Mouse (Mus musculus) liver, embryonic 11.5 days (tissue): Measurements from ENCODE around the gene Samd15. TPM values are rescaled to one million over a fixed set of nuclear protein-coding genes. Genes with fewer than 3 reads are reported as not detected.

ENCODE experiments used
- ATAC-seq: fragments of 200-750 bp; cut with Nextera tagmentation; replicated peaks from 2 replicates; pipeline ENCODE4 v1.8.0; 2017; ENCODE audit warnings: moderate number of reproducible peaks, mild to moderate bottlenecking, moderate TSS enrichment, moderate library complexity; ENCODE audit not compliant: low FRiP score
- DNase-seq: peaks from one replicate; pipeline ENCODE4 v3.0.0-alpha.2; 2017; ENCODE audit warnings: low spot score
- H3K27ac ChIP-seq: fragments of 300-500 bp; sonication (generic); 2 replicates; pipeline ENCODE4 v1.5.1; 2014; ENCODE audit warnings: mild to moderate bottlenecking, low read depth, low read length, control low read depth
- H3K27me3 ChIP-seq: fragments of 300-500 bp; sonication (generic); replicated peaks from 2 replicates; pipeline ENCODE4 v1.6.1; 2014; ENCODE audit warnings: low read length, mixed read lengths; ENCODE audit not compliant: control insufficient read depth, insufficient read depth
- H3K36me3 ChIP-seq: fragments of 300-500 bp; sonication (generic); 2 replicates; pipeline ENCODE4 v1.6.1; 2014; ENCODE audit warnings: mild to moderate bottlenecking, low read length, moderate library complexity, mixed read lengths; ENCODE audit not compliant: control insufficient read depth, insufficient read depth
- H3K4me1 ChIP-seq: fragments of 300-500 bp; sonication (generic); replicated peaks from 2 replicates; pipeline ENCODE4 v1.6.1; 2014; ENCODE audit warnings: low read length, mixed read lengths; ENCODE audit not compliant: control insufficient read depth, insufficient read depth
- H3K4me2 ChIP-seq: fragments of 300-500 bp; sonication (generic); 2 replicates; pipeline ENCODE4 v1.6.1; 2014; ENCODE audit warnings: mild to moderate bottlenecking, control low read depth, moderate library complexity
- H3K4me3 ChIP-seq: fragments of 300-500 bp; sonication (generic); 2 replicates; pipeline ENCODE4 v1.5.1; 2014; ENCODE audit warnings: low read depth, low read length, control low read depth
- H3K9ac ChIP-seq: fragments of 300-500 bp; sonication (generic); 2 replicates; pipeline ENCODE4 v1.6.1; 2014; ENCODE audit warnings: low read depth, low read length, control low read depth
- H3K9me3 ChIP-seq: fragments of 300-500 bp; sonication (generic); 2 replicates; pipeline ENCODE4 v1.6.1; 2016; ENCODE audit warnings: low read length, inconsistent platforms, mixed read lengths; ENCODE audit not compliant: control insufficient read depth
- WGBS: fragments of 180-500 bp; shearing (Covaris S2); extraction: QIAGEN DNeasy Blood & Tissue Kit; methylation state at CpG from one replicate; pipeline ENCODE4 v1.1.7; 2014; 5-methylcytosine and 5-hydroxymethylcytosine counted together
- polyA plus RNA-seq: library from polyadenylated mRNA; unstranded; fragments of >200 nt; fragmentation: Nextera tagmentation; extraction: Ambion mirVana; gene quantifications from 2 replicates; pipeline ENCODE4 v1.2.1, GENCODE M21; 2014

Gene Samd15
- polyA plus RNA-seq, 1 experiment from 2014 or later = 26.0 TPM

DNA sequence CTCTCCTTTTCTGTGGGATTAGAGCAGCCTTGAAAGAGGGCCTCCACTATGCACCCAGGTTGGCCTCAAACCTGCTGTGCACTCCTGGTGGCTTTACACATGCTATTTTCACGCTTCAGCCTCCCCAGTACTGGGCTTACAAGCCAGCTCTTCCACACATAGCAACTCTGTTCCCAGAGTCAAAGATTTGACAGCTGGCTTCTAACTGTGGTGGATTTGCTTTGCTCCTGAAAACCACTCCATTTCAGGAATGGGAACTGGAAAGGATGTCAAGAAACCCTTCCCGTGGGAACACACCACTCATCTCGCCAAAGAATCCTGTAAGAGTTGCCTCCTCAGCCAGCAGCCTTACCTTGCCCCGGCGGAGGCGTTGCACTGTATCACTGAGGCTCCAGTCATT lies 54.4 kb downstream of the Samd15 start:
- 93% methylated on average over 6 of the region's 6 CpGs for WGBS
- no peak overlapping the region for H3K9ac ChIP-seq
- H3K4me3 ChIP-seq = no peak overlapping the region
- peaks cover 28% of the 10 kb centered on the region; the same call in 1 of the 2 replicates for H3K36me3 ChIP-seq
- H3K27me3 ChIP-seq = no peaks in the 10 kb centered on the region
- ATAC-seq (no peak), DNase-seq (no peak)
- no peak overlapping the region for H3K27ac ChIP-seq
- no peak overlapping the region for H3K4me2 ChIP-seq
- H3K4me1 ChIP-seq = peaks cover 6% of the 10 kb centered on the region; the same call in 1 of the 2 replicates
- H3K9me3 ChIP-seq = no peaks in the 10 kb centered on the region

DNA sequence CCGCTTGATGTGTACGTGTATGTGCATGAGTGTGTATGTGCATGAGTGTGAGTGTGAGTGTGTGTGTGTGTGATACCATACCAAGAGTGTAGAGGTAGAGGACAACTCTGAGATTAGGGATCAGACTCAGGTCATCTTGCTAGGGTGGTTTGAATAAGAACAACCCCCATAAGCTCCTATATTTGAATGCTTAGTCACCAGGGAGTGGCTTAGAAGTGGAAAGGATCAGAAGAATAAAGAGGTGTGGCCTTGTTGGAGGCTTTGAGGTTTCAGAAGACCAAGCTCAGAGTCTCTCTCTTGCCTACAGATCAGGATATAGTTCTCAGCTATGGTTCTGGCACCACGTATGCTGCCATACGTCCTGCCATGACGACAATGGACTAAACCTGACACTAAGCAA lies 57.1 kb downstream of the Samd15 start:
- no peak overlapping the region for H3K9ac ChIP-seq

DNA sequence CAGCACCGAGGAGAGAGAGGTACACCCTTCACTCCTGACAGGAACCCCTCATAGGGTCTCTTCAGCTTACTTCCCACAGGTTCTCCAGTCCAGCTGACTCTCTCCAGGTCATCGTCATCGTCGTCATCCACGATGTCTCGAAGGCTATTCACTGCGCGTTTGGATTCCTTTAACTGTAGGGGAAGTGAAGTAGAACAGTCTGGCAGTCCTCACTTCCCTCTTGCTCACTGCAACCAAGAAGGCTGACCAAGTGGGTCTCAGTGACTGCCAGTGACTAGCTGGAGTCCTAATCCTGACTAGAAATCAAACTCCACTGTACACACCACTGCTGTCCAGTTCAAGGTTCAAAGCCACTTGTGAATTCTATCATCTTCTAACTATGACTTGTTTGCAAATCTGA lies 61.0 kb downstream of the Samd15 start:
- 83% methylated on average over 8 of the region's 8 CpGs for WGBS
- ATAC-seq (no peak), DNase-seq (no peak)
- Histone ChIP-seq H3K9me3 (no peaks in the 10 kb centered on the region), H3K4me2 (no peak overlapping the region), H3K9ac (no peak overlapping the region), H3K4me1 (peaks cover 5% of the 10 kb centered on the region), H3K36me3 (peaks cover 22% of the 10 kb centered on the region), H3K4me3 (no peak overlapping the region), H3K27me3 (no peaks in the 10 kb centered on the region), H3K27ac (no peak overlapping the region)

More for the DNA sequence above, 57.1 kb downstream of the Samd15 start:
- Histone ChIP-seq H3K27me3 (no peaks in the 10 kb centered on the region), H3K4me3 (no peak overlapping the region), H3K4me1 (no peaks in the 10 kb centered on the region), H3K36me3 (peaks cover 34% of the 10 kb centered on the region), H3K9me3 (no peaks in the 10 kb centered on the region), H3K27ac (no peak overlapping the region), H3K4me2 (no peak overlapping the region)
- no peak for DNase-seq
- ATAC-seq = no peak; the same call in 1 of the 2 replicates
- WGBS = 91% methylated on average over 5 of the region's 5 CpGs

Other genes starting within 250 kb of the Samd15 start
- 0.05 and 0.08 TPM in 2 replicates for gene Zdhhc22, start 209.3 kb upstream of the Samd15 start, polyA plus RNA-seq
- gene Tmem63c, start 178.4 kb upstream of the Samd15 start, polyA plus RNA-seq = not detected in 2 replicates
- gene Ngb, start 97.2 kb upstream of the Samd15 start, polyA plus RNA-seq = 0.22 TPM in 1 of 2 replicates, not detected in the other
- 76.2 and 79.6 TPM in 2 replicates for gene Gstz1, start 52.6 kb upstream of the Samd15 start, polyA plus RNA-seq
- 11.0 and 12.0 TPM in 2 replicates for gene Pomt2, start 51.8 kb upstream of the Samd15 start, polyA plus RNA-seq
- gene Tmed8, start 731 bp downstream of the Samd15 start, polyA plus RNA-seq = 2.0 TPM in 2 replicates
- 0.48 and 0.96 TPM in 2 replicates for gene Noxred1, start 39.0 kb downstream of the Samd15 start, polyA plus RNA-seq
- 23.8 and 26.5 TPM in 2 replicates for gene Vipas39, start 66.5 kb downstream of the Samd15 start, polyA plus RNA-seq
- gene Ahsa1, start 66.8 kb downstream of the Samd15 start, polyA plus RNA-seq = 296 and 310 TPM in 2 replicates
- 0.23 and 0.38 TPM in 2 replicates for gene Ism2, start 100.0 kb downstream of the Samd15 start, polyA plus RNA-seq
- gene Sptlc2, start 188.6 kb downstream of the Samd15 start, polyA plus RNA-seq = 56.9 and 63.2 TPM in 2 replicates
- 314 and 321 TPM in 2 replicates for gene Slirp, start 244.2 kb downstream of the Samd15 start, polyA plus RNA-seq
- gene Alkbh1, start 244.3 kb downstream of the Samd15 start, polyA plus RNA-seq = 56.5 and 64.9 TPM in 2 replicates